Mouse (Mus musculus): ENCODE results near the gene Cep162. TPM values are rescaled to one million over a fixed set of nuclear protein-coding genes. Genes with fewer than 3 reads are reported as not detected.

Cep162 gene
- 1 to 10 TPM; 3.8 to 7.2 TPM for total RNA-seq (2021)
- long read RNA-seq, experiment 1, full-length matches to known transcripts, result 1 of 5 reads
- long read RNA-seq, experiment 1, partial matches to known transcripts, result 2 of 5 reads
- long read RNA-seq, experiment 1, other reads (novel, unspliced or antisense), result 2 of 5 reads
- long read RNA-seq, experiment 2, full-length matches to known transcripts, result 2 of 4 reads
- long read RNA-seq, experiment 2, partial matches to known transcripts, result 1 of 4 reads
- long read RNA-seq, experiment 2, other reads (novel, unspliced or antisense), result 1 of 4 reads

- peak; percentile 88 for DNase-seq
Observed at GRCm38 (mm10) chr9:87254903-87255695, at the start of gene Cep162. Cep162 (minus strand) TSS chr9:87255536.

- no peak for DNase-seq
Observed at GRCm38 (mm10) chr9:87303196-87303595, 47.9 kb upstream of the Cep162 start.

GRCm38 (mm10) chr9:87298900-87299299, 43.6 kb upstream of the Cep162 start:
- no peak for DNase-seq

DNA sequence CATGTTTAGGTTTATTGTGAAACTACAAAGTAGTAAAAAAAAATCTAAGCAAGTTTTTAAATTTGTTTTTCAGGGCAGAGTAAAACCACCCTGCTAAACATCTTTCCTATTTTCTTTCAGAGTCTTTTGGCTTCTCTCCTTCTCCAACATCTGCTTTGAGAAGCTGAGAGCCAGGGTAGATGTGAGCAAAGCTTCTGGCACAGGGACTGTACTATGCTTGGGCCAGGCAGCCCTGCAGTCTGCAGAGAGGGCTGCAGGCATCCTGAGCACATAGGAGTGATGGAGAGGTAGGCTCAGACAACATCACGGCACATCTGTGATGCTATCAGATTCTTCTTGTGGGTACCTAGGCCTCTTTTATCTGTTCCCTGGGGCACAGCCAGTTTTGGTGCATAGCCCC, 42.2 kb upstream of the Cep162 start:
- DNase-seq, result no peak

DNA sequence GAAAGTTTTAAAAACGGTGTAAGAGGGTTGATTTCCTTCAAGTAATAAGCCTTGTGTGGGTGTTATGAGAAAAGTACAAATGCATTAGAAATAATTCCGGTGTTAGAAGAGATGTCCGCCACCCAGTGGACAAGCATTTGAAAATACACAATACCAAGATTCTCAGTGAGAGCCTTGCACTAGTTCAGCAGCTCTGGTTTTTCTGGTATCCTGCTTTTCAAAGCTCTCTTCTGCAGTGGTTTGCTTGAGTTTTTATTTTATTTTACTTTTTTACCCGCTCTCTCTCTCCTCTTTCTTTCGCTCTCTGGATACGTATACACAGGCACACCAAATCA, 327 bp upstream of the Cep162 start:
- no peak for DNase-seq

DNA sequence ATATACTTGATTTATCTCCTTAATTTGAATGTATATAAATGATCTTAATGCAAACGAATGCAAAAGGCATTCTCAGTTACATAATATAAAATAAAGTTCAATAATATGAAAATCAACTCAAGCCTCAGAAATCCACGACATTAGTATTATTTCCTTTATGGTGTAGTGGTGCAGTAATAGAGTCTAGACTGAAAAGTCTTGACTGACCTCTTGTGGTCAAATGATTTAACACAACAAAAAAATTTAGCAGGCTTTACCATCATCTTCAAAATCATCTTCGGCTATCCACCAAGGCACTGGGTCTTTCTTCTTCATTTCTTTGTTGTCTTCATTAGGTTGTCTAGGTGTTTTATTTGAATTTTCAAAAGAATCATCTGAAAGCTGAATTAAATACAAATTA, 7.2 kb downstream of the Cep162 start:
- DNase-seq, result no peak

- no peak for DNase-seq
Observed at GRCm38 (mm10) chr9:87247678-87248077, 7.7 kb downstream of the Cep162 start.

DNA sequence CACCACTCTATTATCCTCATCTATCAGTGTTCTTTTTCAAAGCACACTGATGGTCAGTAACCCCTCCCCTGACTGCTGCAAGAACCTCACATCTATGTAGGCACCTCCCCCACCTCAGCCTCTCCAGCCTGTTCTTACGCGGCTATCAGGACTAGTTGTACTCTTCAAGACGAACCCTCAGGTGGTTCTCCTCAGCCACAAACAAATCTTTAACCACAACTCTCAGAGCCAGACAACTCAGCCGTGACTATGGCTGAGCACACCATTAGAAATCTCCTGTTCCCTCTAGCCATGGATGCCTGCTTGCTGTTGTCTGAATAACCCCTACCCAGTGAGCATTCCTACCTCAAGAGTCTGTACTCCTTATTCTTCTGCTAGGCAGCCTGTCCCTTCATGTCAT, 42.1 kb downstream of the Cep162 start:
- DNase-seq, result no peak

- no peak for DNase-seq
Observed at GRCm38 (mm10) chr9:87210830-87211339, 44.5 kb downstream of the Cep162 start.

DNA sequence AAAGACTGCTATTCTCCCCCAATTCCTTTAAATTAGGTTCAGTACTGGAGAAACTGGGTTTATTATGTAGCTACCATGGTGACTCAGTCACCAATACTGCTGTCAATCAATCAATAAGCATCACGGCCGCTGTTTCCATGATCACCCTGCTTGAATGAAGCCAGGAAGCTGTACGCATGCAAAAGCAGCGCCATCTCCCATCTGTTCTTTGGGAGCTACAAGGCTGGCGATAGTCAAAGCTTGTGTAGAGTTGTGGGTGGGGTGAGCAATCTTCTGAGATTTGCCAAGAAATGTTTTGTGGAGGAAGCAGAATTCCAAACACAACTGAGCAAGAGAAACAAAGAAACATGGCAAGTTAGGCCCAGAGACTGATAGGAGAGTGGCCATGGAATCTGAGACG, 52.9 kb downstream of the Cep162 start:
- DNase-seq, result no peak

DNA sequence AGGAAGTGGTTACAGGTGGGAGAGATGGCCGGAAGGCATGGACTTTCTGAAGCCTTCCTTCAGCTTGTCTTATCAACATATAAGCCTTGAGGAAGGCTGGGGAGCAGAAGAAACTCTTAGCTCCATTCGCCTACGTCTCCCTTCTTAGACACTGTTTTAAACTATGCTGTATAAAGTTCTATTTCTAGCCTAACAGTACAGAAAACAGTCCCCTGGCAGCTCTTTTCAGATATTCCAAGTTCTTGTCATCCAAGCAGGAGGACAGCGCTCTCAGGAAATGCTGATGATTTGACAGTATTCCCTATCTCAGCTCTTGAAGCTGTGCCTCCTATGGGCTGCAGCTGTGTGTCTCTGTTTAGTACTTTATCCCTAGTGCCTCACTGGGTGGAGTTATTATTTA, 54.4 kb downstream of the Cep162 start:
- no peak for DNase-seq

- DNase-seq, result no peak
Observed at GRCm38 (mm10) chr9:87200426-87200825, 54.9 kb downstream of the Cep162 start.

GRCm38 (mm10) chr9:87198036-87198435, 57.3 kb downstream of the Cep162 start:
- DNase-seq, result no peak

DNA sequence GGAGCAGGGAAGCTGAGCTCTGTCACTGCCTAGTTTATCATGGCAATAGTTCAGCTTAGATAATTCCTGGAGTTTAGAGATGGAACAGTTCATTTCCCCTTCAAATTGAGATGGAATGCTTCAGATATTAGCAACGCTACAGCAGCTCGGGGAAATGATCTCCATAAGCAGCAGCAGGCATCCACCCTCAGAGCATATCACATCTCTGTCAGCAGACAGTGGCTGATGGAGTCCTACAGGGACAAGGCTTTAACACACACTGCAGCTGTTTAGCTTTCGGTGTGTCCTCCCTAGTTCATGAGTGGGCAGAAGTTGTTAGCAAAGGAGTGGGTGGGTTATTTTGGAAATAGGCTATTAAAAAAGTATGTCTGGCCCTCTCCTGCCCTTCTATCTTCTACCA, 58.1 kb downstream of the Cep162 start:
- DNase-seq, result no peak

DNA sequence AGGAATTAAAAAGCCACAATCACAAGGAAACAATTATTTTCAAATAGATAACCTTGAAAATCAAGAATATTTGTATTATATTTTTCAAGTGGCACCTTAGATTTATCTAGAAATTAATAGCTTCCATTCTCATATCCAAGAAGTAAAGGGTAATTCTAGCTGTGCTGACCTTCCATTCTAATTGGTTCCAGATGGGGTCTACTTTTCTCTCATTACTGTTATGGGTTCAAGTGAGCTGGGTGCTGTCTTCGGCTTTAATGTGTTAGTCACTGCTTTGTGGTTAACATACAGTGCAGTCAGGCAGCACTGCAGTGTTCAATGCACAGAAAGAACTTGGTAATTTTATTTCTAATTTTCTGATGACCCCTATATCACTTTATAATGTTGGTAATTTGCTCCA, 61.6 kb downstream of the Cep162 start:
- DNase-seq, result no peak

GRCm38 (mm10) chr9:87187336-87187735, 68.0 kb downstream of the Cep162 start:
- DNase-seq, result peak; percentile 21

GRCm38 (mm10) chr9:87182231-87182630, 73.1 kb downstream of the Cep162 start:
- no peak for DNase-seq

GRCm38 (mm10) chr9:87178534-87178933, 76.8 kb downstream of the Cep162 start:
- DNase-seq, result no peak

DNA sequence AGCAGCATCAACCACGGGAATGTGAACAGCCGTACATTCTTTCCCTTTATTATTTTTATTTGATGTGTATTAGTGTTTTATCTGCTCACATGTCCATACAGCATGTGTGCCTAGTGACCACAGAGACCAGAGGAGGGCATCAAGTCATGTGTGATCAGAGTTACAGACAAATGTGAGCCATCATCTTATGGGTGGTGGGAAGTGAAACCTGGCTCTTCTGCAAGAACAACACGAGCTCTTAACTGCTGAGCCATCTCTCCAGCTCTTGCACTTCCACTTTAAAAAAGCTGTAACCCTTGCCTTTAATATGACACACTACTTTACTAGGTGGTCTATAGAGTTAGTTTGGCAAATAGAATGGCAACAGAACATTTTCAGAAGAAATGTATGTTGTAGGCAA, 83.8 kb downstream of the Cep162 start:
- DNase-seq, result no peak

DNA sequence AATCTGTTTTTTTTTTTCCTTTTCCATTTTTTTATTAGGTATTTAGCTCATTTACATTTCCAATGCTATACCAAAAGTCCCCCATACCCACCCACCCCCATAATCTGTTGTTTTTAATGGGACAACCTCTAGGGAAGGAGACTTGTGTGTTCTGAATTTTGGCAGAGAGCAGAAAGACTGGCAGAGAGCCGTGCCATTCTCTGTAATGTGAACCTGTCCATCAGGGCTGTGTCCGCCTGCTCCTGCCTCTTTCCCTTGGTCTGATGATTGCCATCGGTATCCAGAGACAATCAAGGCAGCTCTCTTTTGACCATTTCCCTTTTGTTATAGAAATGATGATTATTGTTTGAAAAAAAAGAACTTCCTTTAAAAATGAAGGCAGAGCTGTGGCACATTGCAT, 84.4 kb downstream of the Cep162 start:
- DNase-seq, result no peak

GRCm38 (mm10) chr9:87169144-87169543, 86.2 kb downstream of the Cep162 start:
- no peak for DNase-seq

- peak; percentile 19 for DNase-seq
Observed at GRCm38 (mm10) chr9:87168051-87168450, 87.3 kb downstream of the Cep162 start.

GRCm38 (mm10) chr9:87167001-87167830, 88.1 kb downstream of the Cep162 start:
- peak; percentile 11 for DNase-seq

Data from adrenal gland, postnatal 10 days (tissue).